Mouse (Mus musculus) embryonic fibroblast, embryonic 13.5 days (primary cell): ENCODE results near the gene Sbf2. TPM values are rescaled to one million over a fixed set of nuclear protein-coding genes. Genes with fewer than 3 reads are reported as not detected.

Experiments used
- H3K27ac ChIP-seq: 2 replicates; pipeline ENCODE4 v1.5.1; 2012; ENCODE audit warnings: low read length, control low read depth, inconsistent platforms; ENCODE audit not compliant: insufficient read depth
- H3K4me1 ChIP-seq: 2 replicates; pipeline ENCODE4 v1.6.1; 2011; ENCODE audit warnings: low read length; ENCODE audit not compliant: control insufficient read depth, insufficient read depth
- H3K4me3 ChIP-seq: 2 replicates; pipeline ENCODE4 v1.5.1; 2011; ENCODE audit warnings: mild to moderate bottlenecking, control low read depth, low read length; ENCODE audit not compliant: insufficient read depth
- CTCF ChIP-seq: IDR thresholded peaks from 2 replicates; pipeline ENCODE4 v1.5.1; 2011; ENCODE audit warnings: mild to moderate bottlenecking, control low read depth, low read length, moderate library complexity, borderline replicate concordance; ENCODE audit not compliant: insufficient read depth
- POLR2A ChIP-seq: IDR thresholded peaks from 2 replicates; pipeline ENCODE4 v1.6.1; 2011; ENCODE audit warnings: low read depth, mild to moderate bottlenecking, control low read depth, low read length, moderate library complexity
- polyA plus RNA-seq: library from polyadenylated mRNA; stranded (reverse); fragments of >200 nt; gene quantifications from 2 replicates; pipeline ENCODE4 v1.2.4, GENCODE M21; 2011; ENCODE audit warnings: low read depth; ENCODE audit not compliant: missing spikeins, insufficient read length

Sbf2 gene
- polyA plus RNA-seq, 1 experiment = 55.5 TPM

GRCm38 (mm10) chr7:110259966-110260711, 354.6 kb downstream of the Sbf2 start:
- Histone ChIP-seq H3K4me3 (no peak overlapping the region), H3K4me1 (peaks cover 8% of the 10 kb centered on the region), H3K27ac (peak overlapping the region; percentile 30)
- no peak for TF ChIP-seq CTCF

- Histone ChIP-seq H3K4me1 (peaks cover 8% of the 10 kb centered on the region), H3K27ac (no peak overlapping the region), H3K4me3 (no peak overlapping the region)
- TF ChIP-seq POLR2A (no peak), CTCF (no peak)
These were observed 356.3 kb downstream of the Sbf2 start for GRCm38 (mm10) chr7:110258196-110258950.

Other genes with a start within 250 kb of the Sbf2 start
- 23.5 and 38.5 TPM in 2 replicates for gene Adm, start 12.7 kb upstream of the Sbf2 start, polyA plus RNA-seq
- gene Ampd3, start 153.3 kb upstream of the Sbf2 start, polyA plus RNA-seq = 4.6 and 8.8 TPM in 2 replicates
- gene Rnf141, start 229.5 kb upstream of the Sbf2 start, polyA plus RNA-seq = 36.1 and 41.2 TPM in 2 replicates
- gene Lyve1, start 248.3 kb upstream of the Sbf2 start, polyA plus RNA-seq = not detected in 2 replicates